24 mouse cellular contexts compared by ENCODE assay signal in the genomic region with DNA sequence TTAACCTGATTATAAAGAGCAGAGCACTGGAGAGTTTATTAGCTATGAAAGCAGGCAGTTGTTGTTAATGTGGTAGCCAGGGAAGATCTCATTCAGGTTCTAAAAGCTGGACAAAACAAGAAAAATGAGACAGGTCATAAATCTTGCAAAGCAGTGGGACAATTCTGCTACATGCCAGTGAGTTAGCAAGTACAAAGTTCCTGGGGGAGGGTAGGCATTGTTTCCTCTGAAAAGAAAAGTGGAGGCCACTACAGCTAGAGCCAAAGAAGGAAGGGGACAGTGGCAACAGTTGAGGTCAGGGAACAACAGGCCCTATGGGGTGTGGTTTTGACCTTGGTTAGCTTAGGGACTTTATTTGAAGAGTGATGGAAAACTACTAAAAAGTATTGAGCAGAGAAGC.
A peak's percentile ranks its signal among the peaks of the same experiment; 100 is the strongest.
DNase-seq lines count a peak whose midpoint lies in the region; ATAC-seq and TF ChIP-seq lines count a peak whose summit lies in the region.
"Had no signal": no experiment of that assay in that cellular context is flagged by ENCODE, and none has a peak within 500 bp of the region (broad histone marks: within the 10 kb centered on the region; RNA-seq: fewer than 3 reads in every experiment).

No protein-coding gene starts in this region.

- no peaks in the 10 kb centered on the region for H3K27me3 ChIP-seq in kidney, embryonic 15.5 days
- H3K27me3 ChIP-seq in intestine, postnatal 0 days (replicated peaks; ENCODE audit: control insufficient read depth, insufficient read depth, low read length): no peaks in the 10 kb centered on the region
- H3K27me3 ChIP-seq: embryonic facial prominence, embryonic 15.5 days; heart, embryonic 15.5 days; neural tube, embryonic 12.5 days; Patski had no signal

- 0 out of 2 replicates have a peak overlapping the region, but pooled peaks have one; percentile 13 for H3K27ac ChIP-seq in kidney, embryonic 15.5 days
- H3K27ac ChIP-seq in intestine, postnatal 0 days (ENCODE audit: low read depth, low read length): no peak overlapping the region
- H3K27ac ChIP-seq: embryonic facial prominence, embryonic 15.5 days; heart, embryonic 15.5 days; limb, embryonic 10.5 days; midbrain, embryonic 10.5 days; neural tube, embryonic 12.5 days; stomach, postnatal 0 days had no signal

- peak; percentile 42 for DNase-seq in kidney, adult 11 months
- no peak for DNase-seq in kidney, adult 18-20 months
- DNase-seq in embryo, embryonic 11 days: peak; percentile 25
- DNase-seq in mesoderm, embryonic 11.5 days (ENCODE audit: low read depth, low spot score): peak; percentile 32
- no peak for DNase-seq in thymus, postnatal 10 days (ENCODE audit: low spot score in 2 of 2)
- DNase-seq: cerebellum, adult 8-10 months; forebrain, postnatal 0 days; layer of hippocampus, adult 9-11 months; liver, postnatal 0 days; lung, postnatal 10 days; right cerebral cortex, postnatal 4 days; thymus, postnatal 25 days had no signal

- H3K4me3 ChIP-seq in kidney, embryonic 15.5 days (replicated peaks): no peak overlapping the region
- H3K4me3 ChIP-seq in intestine, postnatal 0 days (ENCODE audit: low read depth, low read length): no peak overlapping the region
- H3K4me3 ChIP-seq: embryonic facial prominence, embryonic 15.5 days; heart, embryonic 15.5 days; limb, embryonic 10.5 days; midbrain, embryonic 10.5 days; neural tube, embryonic 12.5 days had no signal

- 0 out of 2 replicates have a peak, but pooled peaks have one; percentile 36 for ATAC-seq in kidney, embryonic 15.5 days (replicated peaks; ENCODE audit: low FRiP score)
- no peak for ATAC-seq in intestine, postnatal 0 days
- ATAC-seq: CD4-positive, CD25-positive, alpha-beta regulatory T cell, adult 4 months; forebrain, postnatal 0 days; hindbrain, embryonic 16.5 days; intestine, embryonic 16.5 days; liver, postnatal 0 days; Patski had no signal

- TF ChIP-seq CTCF in intestine, postnatal 0 days (IDR thresholded peaks at IDR 0.05; ENCODE audit: low read depth): no peak

- H3K4me2 ChIP-seq in kidney, embryonic 15.5 days: no peak overlapping the region
- H3K4me2 ChIP-seq in intestine, postnatal 0 days (replicated peaks; ENCODE audit: low read depth): no peak overlapping the region
- H3K4me2 ChIP-seq: embryonic facial prominence, embryonic 15.5 days; heart, embryonic 15.5 days; neural tube, embryonic 12.5 days had no signal

- no peaks in the 10 kb centered on the region for H3K9me3 ChIP-seq in kidney, embryonic 15.5 days (replicated peaks)
- no peaks in the 10 kb centered on the region for H3K9me3 ChIP-seq in intestine, postnatal 0 days (ENCODE audit: control insufficient read depth)
- H3K9me3 ChIP-seq: embryonic facial prominence, embryonic 15.5 days; heart, embryonic 15.5 days; limb, embryonic 10.5 days; midbrain, embryonic 10.5 days; neural tube, embryonic 12.5 days had no signal

- no peak overlapping the region for H3K9ac ChIP-seq in kidney, embryonic 15.5 days
- H3K9ac ChIP-seq in intestine, postnatal 0 days (ENCODE audit: low read depth, low read length): no peak overlapping the region
- H3K9ac ChIP-seq: embryonic facial prominence, embryonic 15.5 days; forebrain, postnatal 0 days; heart, embryonic 15.5 days; liver, postnatal 0 days; neural tube, embryonic 12.5 days had no signal

- H3K4me1 ChIP-seq in kidney, embryonic 15.5 days: no peaks in the 10 kb centered on the region
- no peaks in the 10 kb centered on the region for H3K4me1 ChIP-seq in intestine, postnatal 0 days (replicated peaks; ENCODE audit: control insufficient read depth, insufficient read depth, low read length)
- H3K4me1 ChIP-seq: embryonic facial prominence, embryonic 15.5 days; heart, embryonic 15.5 days; midbrain, embryonic 10.5 days; neural tube, embryonic 12.5 days had no signal

- H3K36me3 ChIP-seq in kidney, embryonic 15.5 days: no peaks in the 10 kb centered on the region
- H3K36me3 ChIP-seq in intestine, postnatal 0 days (ENCODE audit: control insufficient read depth, insufficient read depth): no peaks in the 10 kb centered on the region
- H3K36me3 ChIP-seq: embryonic facial prominence, embryonic 15.5 days; heart, embryonic 15.5 days; limb, embryonic 10.5 days; midbrain, embryonic 10.5 days; neural tube, embryonic 12.5 days had no signal

Comparison
In these comparisons a context has a peak if more than half of its experiments do, and no peak if none do; other contexts are left out.
1. DNase-seq: peak in kidney, adult 11 months (single experiment), embryo, embryonic 11 days (single experiment) and mesoderm, embryonic 11.5 days (single experiment); none in kidney, adult 18-20 months (single experiment) and thymus, postnatal 10 days (0 of 2).